Mouse (Mus musculus): ENCODE measurements at regions not wholly inside any gene's neighbourhood (a gene's known extent, or its start where the extent isn't known, plus 50 kb on each side); places are given as distances from the start of the nearest gene placed in this dataset.

GRCm38 (mm10) chr13:34576392-34576791 lies 76.9 kb downstream of the Pxdc1 start:
- peaks cover 4% of the 10 kb centered on the region; the same call in 1 of the 2 replicates for H3K4me1 ChIP-seq (ENCODE audit: control insufficient read depth, insufficient read depth, low read length)
- H3K27ac ChIP-seq (ENCODE audit: insufficient read depth, low read length), result no peak overlapping the region
- TF ChIP-seq CTCF (IDR thresholded peaks at IDR 0.05; ENCODE audit: borderline replicate concordance, insufficient read depth, low read depth, low read length) (no peak), POLR2A (IDR thresholded peaks at IDR 0.05; ENCODE audit: borderline replicate concordance, insufficient read depth, low read length) (no peak)
- no peak for DNase-seq
- H3K4me3 ChIP-seq (replicated peaks; ENCODE audit: insufficient read depth, low read depth, low read length), result no peak overlapping the region
- WGBS, result 55% methylated on average over 2 of the region's 2 CpGs
- no peaks in the 10 kb centered on the region; the same call in 1 of the 2 replicates for H3K27me3 ChIP-seq (ENCODE audit: control insufficient read depth, insufficient read depth, low read length)

GRCm38 (mm10) chr13:34575997-34576314 lies 77.3 kb downstream of the Pxdc1 start:
- Histone ChIP-seq H3K27ac (ENCODE audit: insufficient read depth, low read length) (no peak overlapping the region), H3K4me1 (ENCODE audit: control insufficient read depth, insufficient read depth, low read length) (peaks cover 4% of the 10 kb centered on the region; the same call in 1 of the 2 replicates), H3K27me3 (ENCODE audit: control insufficient read depth, insufficient read depth, low read length) (no peaks in the 10 kb centered on the region; the same call in 1 of the 2 replicates), H3K4me3 (replicated peaks; ENCODE audit: insufficient read depth, low read depth, low read length) (no peak overlapping the region)
- WGBS, result 32% methylated on average over 1 of the region's 1 CpGs
- TF ChIP-seq CTCF (IDR thresholded peaks at IDR 0.05; ENCODE audit: borderline replicate concordance, insufficient read depth, low read depth, low read length), result no peak
- DNase-seq, result no peak

DNA sequence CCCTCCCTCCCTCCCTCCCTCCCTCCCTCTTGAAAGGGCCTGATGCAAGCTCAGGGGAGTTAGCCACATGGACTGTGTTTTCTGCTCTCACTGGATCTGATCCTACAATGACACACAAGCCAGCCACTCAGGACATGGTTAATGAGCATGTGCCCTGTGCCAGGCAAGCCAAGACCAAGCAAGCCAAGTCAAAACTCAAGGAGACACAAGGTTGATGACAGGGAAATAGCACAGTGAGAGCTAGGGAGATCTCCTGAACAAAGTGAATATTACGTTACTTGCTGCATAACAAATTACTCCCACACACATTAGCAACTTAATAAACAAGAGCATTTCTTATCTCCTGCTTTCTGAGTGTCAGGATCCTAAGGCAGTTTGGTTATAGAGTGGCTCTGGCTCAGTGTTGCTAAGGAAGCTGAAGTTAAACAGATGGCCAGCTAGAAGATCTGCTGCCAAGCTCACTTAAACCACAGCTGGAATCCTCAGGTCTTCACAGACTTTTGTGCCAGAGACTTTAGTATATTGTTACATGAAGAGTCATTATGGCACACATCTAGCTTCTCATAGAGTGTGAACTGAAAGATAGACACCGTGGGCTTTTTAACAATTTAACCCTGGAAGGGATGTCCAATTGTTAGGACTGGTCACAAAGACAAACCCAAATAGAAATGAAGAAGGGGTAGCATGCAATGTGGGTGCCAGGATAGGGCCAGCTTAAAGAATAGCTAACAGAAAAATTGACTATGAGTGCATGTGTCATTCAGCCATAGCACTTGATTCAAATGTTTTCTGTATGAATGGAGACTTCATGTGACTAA lies 77.9 kb downstream of the Pxdc1 start:
- TF ChIP-seq POLR2A (IDR thresholded peaks at IDR 0.05; ENCODE audit: borderline replicate concordance, insufficient read depth, low read length) (no peak), CTCF (IDR thresholded peaks at IDR 0.05; ENCODE audit: borderline replicate concordance, insufficient read depth, low read depth, low read length) (no peak)

GRCm38 (mm10) chr13:34569312-34569711 lies 84.0 kb downstream of the Pxdc1 start:
- peak; percentile 7 to 45 for DNase-seq
- no peak overlapping the region for H3K4me3 ChIP-seq (replicated peaks; ENCODE audit: insufficient read depth, low read depth, low read length)
- no peaks in the 10 kb centered on the region; the same call in 1 of the 2 replicates for H3K27me3 ChIP-seq (ENCODE audit: control insufficient read depth, insufficient read depth, low read length)
- TF ChIP-seq CTCF (IDR thresholded peaks at IDR 0.05; ENCODE audit: borderline replicate concordance, insufficient read depth, low read depth, low read length), result no peak
- no peak for TF ChIP-seq POLR2A (IDR thresholded peaks at IDR 0.05; ENCODE audit: borderline replicate concordance, insufficient read depth, low read length)
- WGBS, result 8% methylated on average over 2 of the region's 2 CpGs
- peaks cover 10% of the 10 kb centered on the region; the same call in 1 of the 2 replicates for H3K4me1 ChIP-seq (ENCODE audit: control insufficient read depth, insufficient read depth, low read length)
- H3K27ac ChIP-seq (ENCODE audit: insufficient read depth, low read length), result no peak overlapping the region

More for the DNA sequence above, 77.9 kb downstream of the Pxdc1 start:
- Histone ChIP-seq H3K4me1 (ENCODE audit: control insufficient read depth, insufficient read depth, low read length) (peaks cover 4% of the 10 kb centered on the region; the same call in 1 of the 2 replicates), H3K27me3 (ENCODE audit: control insufficient read depth, insufficient read depth, low read length) (no peaks in the 10 kb centered on the region; the same call in 1 of the 2 replicates), H3K27ac (ENCODE audit: insufficient read depth, low read length) (no peak overlapping the region), H3K4me3 (replicated peaks; ENCODE audit: insufficient read depth, low read depth, low read length) (no peak overlapping the region)
- 33% methylated on average over 2 of the region's 2 CpGs for WGBS
- no peak for DNase-seq

GRCm38 (mm10) chr13:34566687-34567086 lies 86.6 kb downstream of the Pxdc1 start:
- WGBS, result 93% methylated on average over 1 of the region's 1 CpGs
- no peak for TF ChIP-seq POLR2A (IDR thresholded peaks at IDR 0.05; ENCODE audit: borderline replicate concordance, insufficient read depth, low read length)
- no peak for TF ChIP-seq CTCF (IDR thresholded peaks at IDR 0.05; ENCODE audit: borderline replicate concordance, insufficient read depth, low read depth, low read length)
- H3K4me1 ChIP-seq (ENCODE audit: control insufficient read depth, insufficient read depth, low read length), result peaks cover 10% of the 10 kb centered on the region; the same call in 1 of the 2 replicates
- no peak overlapping the region for H3K27ac ChIP-seq (ENCODE audit: insufficient read depth, low read length)
- no peak for DNase-seq
- no peak overlapping the region for H3K4me3 ChIP-seq (replicated peaks; ENCODE audit: insufficient read depth, low read depth, low read length)
- no peaks in the 10 kb centered on the region; the same call in 1 of the 2 replicates for H3K27me3 ChIP-seq (ENCODE audit: control insufficient read depth, insufficient read depth, low read length)

- H3K27ac ChIP-seq (ENCODE audit: insufficient read depth, low read length), result no peak overlapping the region
- DNase-seq, result no peak
- TF ChIP-seq CTCF (IDR thresholded peaks at IDR 0.05; ENCODE audit: borderline replicate concordance, insufficient read depth, low read depth, low read length), result no peak
- TF ChIP-seq POLR2A (IDR thresholded peaks at IDR 0.05; ENCODE audit: borderline replicate concordance, insufficient read depth, low read length), result no peak
- 89% methylated on average over 5 of the region's 5 CpGs for WGBS
- H3K4me1 ChIP-seq (ENCODE audit: control insufficient read depth, insufficient read depth, low read length), result no peaks in the 10 kb centered on the region
- H3K4me3 ChIP-seq (replicated peaks; ENCODE audit: insufficient read depth, low read depth, low read length), result no peak overlapping the region
- H3K27me3 ChIP-seq (ENCODE audit: control insufficient read depth, insufficient read depth, low read length), result no peaks in the 10 kb centered on the region
These were observed 103.0 kb downstream of the Pxdc1 start for GRCm38 (mm10) chr13:34550130-34550884.

DNA sequence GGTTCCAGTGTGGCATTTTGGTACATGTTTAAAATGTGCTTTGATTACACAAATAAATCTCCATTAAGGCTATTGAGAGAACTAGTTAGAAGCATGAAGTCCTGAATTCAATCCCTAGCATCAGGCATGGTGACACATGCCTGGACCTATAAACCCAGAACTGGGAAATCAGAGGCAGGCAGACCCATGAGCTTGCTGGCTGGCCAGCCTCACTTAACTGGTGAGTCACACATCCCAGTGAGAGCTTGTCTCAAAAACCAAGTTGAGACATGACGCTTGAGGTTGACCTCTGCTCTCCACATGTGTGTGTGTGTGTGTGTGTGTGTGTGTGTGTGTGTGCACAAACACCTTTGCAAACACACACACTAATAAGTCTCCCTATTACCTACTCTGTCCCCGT lies 112.6 kb downstream of the Pxdc1 start:
- H3K27ac ChIP-seq (ENCODE audit: insufficient read depth, low read length), result no peak overlapping the region
- DNase-seq, result no peak
- WGBS, result 89% methylated on average over 2 of the region's 2 CpGs
- no peaks in the 10 kb centered on the region for H3K4me1 ChIP-seq (ENCODE audit: control insufficient read depth, insufficient read depth, low read length)
- TF ChIP-seq CTCF (IDR thresholded peaks at IDR 0.05; ENCODE audit: borderline replicate concordance, insufficient read depth, low read depth, low read length), result no peak
- TF ChIP-seq POLR2A (IDR thresholded peaks at IDR 0.05; ENCODE audit: borderline replicate concordance, insufficient read depth, low read length), result no peak
- H3K27me3 ChIP-seq (ENCODE audit: control insufficient read depth, insufficient read depth, low read length), result no peaks in the 10 kb centered on the region
- H3K4me3 ChIP-seq (replicated peaks; ENCODE audit: insufficient read depth, low read depth, low read length), result no peak overlapping the region

Measured in cerebellum, adult 2 months (tissue).